In genomic region chr3:32658401-32658800, GRCm38 (mm10) we compare ENCODE assay signal across 17 mouse cellular contexts. TPM values are rescaled to one million over a fixed set of nuclear protein-coding genes. Genes with fewer than 3 reads are reported as not detected.
DNase-seq lines count a peak whose midpoint lies in the region; ATAC-seq and TF ChIP-seq lines count a peak whose summit lies in the region.
"Had no signal": no experiment of that assay in that cellular context is flagged by ENCODE, and none has a peak within 500 bp of the region (broad histone marks: within the 10 kb centered on the region; RNA-seq: fewer than 3 reads in every experiment).

No protein-coding gene starts in this region.

- H3K27ac ChIP-seq in gastrocnemius, adult 2 months: peak overlapping the region; percentile 64
- peak overlapping the region; percentile 13; the same call in 1 of the 2 replicates for H3K27ac ChIP-seq in lung, embryonic 14.5 days (ENCODE audit: low read depth)
- no peak overlapping the region for H3K27ac ChIP-seq in liver, embryonic 13.5 days
- no peak overlapping the region for H3K27ac ChIP-seq in stomach, embryonic 16.5 days (ENCODE audit: low read length)
- H3K27ac ChIP-seq: hindbrain, embryonic 13.5 days; limb, embryonic 12.5 days; neural tube, embryonic 15.5 days had no signal

- WGBS in lung, embryonic 14.5 days: 44% methylated on average over 7 of the region's 7 CpGs
- WGBS in lung, adult 2 months: 33% methylated on average over 7 of the region's 7 CpGs
- 33% methylated on average over 7 of the region's 7 CpGs for WGBS in liver, embryonic 13.5 days (ENCODE audit: insufficient replicate concordance)
- 60% methylated on average over 7 of the region's 7 CpGs for WGBS in stomach, embryonic 16.5 days

- no peaks in the 10 kb centered on the region for H3K27me3 ChIP-seq in lung, embryonic 14.5 days (ENCODE audit: insufficient read depth, low read length)
- no peaks in the 10 kb centered on the region for H3K27me3 ChIP-seq in liver, embryonic 13.5 days
- H3K27me3 ChIP-seq in stomach, embryonic 16.5 days (ENCODE audit: control insufficient read depth, insufficient read depth, low read length): no peaks in the 10 kb centered on the region
- H3K27me3 ChIP-seq: hindbrain, embryonic 13.5 days; limb, embryonic 12.5 days; megakaryocyte, embryonic 14.5 days; neural tube, embryonic 15.5 days had no signal

- no peak for TF ChIP-seq POLR2A in lung, adult 2 months (IDR thresholded peaks at IDR 0.05; ENCODE audit: borderline replicate concordance, extremely low read depth, low read depth, low read length)

- no peaks in the 10 kb centered on the region for H3K9me3 ChIP-seq in lung, embryonic 14.5 days (ENCODE audit: low read depth, low read length)
- H3K9me3 ChIP-seq in liver, embryonic 13.5 days (replicated peaks): no peaks in the 10 kb centered on the region
- no peaks in the 10 kb centered on the region for H3K9me3 ChIP-seq in stomach, embryonic 16.5 days (replicated peaks; ENCODE audit: control insufficient read depth, low read length)
- H3K9me3 ChIP-seq: hindbrain, embryonic 13.5 days; limb, embryonic 12.5 days; megakaryocyte, embryonic 14.5 days; neural tube, embryonic 15.5 days had no signal

- ATAC-seq in lung, embryonic 14.5 days (ENCODE audit: insufficient read depth): no peak
- no peak for ATAC-seq in liver, embryonic 13.5 days (ENCODE audit: low read depth)
- ATAC-seq in stomach, embryonic 16.5 days (ENCODE audit: insufficient read depth, low FRiP score): no peak
- ATAC-seq: forebrain, postnatal 0 days had no signal

- DNase-seq in gastrocnemius, adult 2 months: no peak
- DNase-seq in gastrocnemius, adult 8-10 months (ENCODE audit: low spot score in 2 of 2): no peak
- DNase-seq in lung, embryonic 14.5 days: no peak
- DNase-seq in lung, adult 2 months: no peak
- DNase-seq in liver, embryonic 13.5 days: no peak
- DNase-seq in kidney, postnatal 36 days: no peak
- no peak for DNase-seq in left cerebral cortex, postnatal 14 days (ENCODE audit: low spot score in 2 of 2)
- DNase-seq: cerebellum, postnatal 10 days; forebrain, postnatal 0 days; gastrocnemius, postnatal 25 days; kidney, adult 2 months; thymus, adult 2 months had no signal

- H3K4me3 ChIP-seq in gastrocnemius, adult 2 months: peak overlapping the region; percentile 57
- no peak overlapping the region for H3K4me3 ChIP-seq in lung, embryonic 14.5 days (ENCODE audit: low read depth, low read length)
- H3K4me3 ChIP-seq in lung, adult 2 months (replicated peaks; ENCODE audit: extremely low read depth, low read depth, low read length): no peak overlapping the region
- 0 out of 2 replicates have a peak overlapping the region, but pooled peaks have one; percentile 18 for H3K4me3 ChIP-seq in liver, embryonic 13.5 days (replicated peaks)
- no peak overlapping the region for H3K4me3 ChIP-seq in stomach, embryonic 16.5 days (replicated peaks; ENCODE audit: low read length)
- H3K4me3 ChIP-seq: hindbrain, embryonic 13.5 days; limb, embryonic 12.5 days; megakaryocyte, embryonic 14.5 days; neural tube, embryonic 15.5 days had no signal

- H3K36me3 ChIP-seq in lung, embryonic 14.5 days (ENCODE audit: insufficient read depth): no peaks in the 10 kb centered on the region
- H3K36me3 ChIP-seq in liver, embryonic 13.5 days: no peaks in the 10 kb centered on the region
- no peaks in the 10 kb centered on the region for H3K36me3 ChIP-seq in stomach, embryonic 16.5 days (ENCODE audit: control insufficient read depth, insufficient read depth, low read length)
- H3K36me3 ChIP-seq: hindbrain, embryonic 13.5 days; limb, embryonic 12.5 days; neural tube, embryonic 15.5 days had no signal

- intact Hi-C loops in gastrocnemius, adult 2 months (cut with DNase I): no loop called here
- intact Hi-C loops in left cerebral cortex, postnatal 14 days (cut with DNase I): no loop called here

- no peaks in the 10 kb centered on the region for H3K4me1 ChIP-seq in lung, embryonic 14.5 days (ENCODE audit: insufficient read depth)
- no peaks in the 10 kb centered on the region for H3K4me1 ChIP-seq in lung, adult 2 months (ENCODE audit: control insufficient read depth, insufficient read depth, low read length)
- peaks cover 14% of the 10 kb centered on the region for H3K4me1 ChIP-seq in liver, embryonic 13.5 days (replicated peaks)
- no peaks in the 10 kb centered on the region for H3K4me1 ChIP-seq in stomach, embryonic 16.5 days (ENCODE audit: control insufficient read depth, insufficient read depth, low read length)
- H3K4me1 ChIP-seq: limb, embryonic 12.5 days; neural tube, embryonic 15.5 days had no signal

- no peak for TF ChIP-seq CTCF in gastrocnemius, adult 2 months (IDR thresholded peaks at IDR 0.05)
- no peak for TF ChIP-seq CTCF in lung, embryonic 14.5 days (IDR thresholded peaks at IDR 0.05; ENCODE audit: low read depth)
- no peak for TF ChIP-seq CTCF in lung, adult 2 months (IDR thresholded peaks at IDR 0.05; ENCODE audit: insufficient read depth, low read length)

- H3K4me2 ChIP-seq in lung, embryonic 14.5 days: peak overlapping the region; percentile 42
- peak overlapping the region; percentile 45 for H3K4me2 ChIP-seq in liver, embryonic 13.5 days
- peak overlapping the region; percentile 25 for H3K4me2 ChIP-seq in stomach, embryonic 16.5 days (ENCODE audit: low read depth, low read length)
- H3K4me2 ChIP-seq: hindbrain, embryonic 13.5 days; limb, embryonic 12.5 days; neural tube, embryonic 15.5 days had no signal

- no peak overlapping the region for H3K9ac ChIP-seq in lung, embryonic 14.5 days
- H3K9ac ChIP-seq in liver, embryonic 13.5 days: no peak overlapping the region
- H3K9ac ChIP-seq in stomach, embryonic 16.5 days (ENCODE audit: low read length): no peak overlapping the region
- H3K9ac ChIP-seq: forebrain, postnatal 0 days; hindbrain, embryonic 13.5 days; limb, embryonic 12.5 days; neural tube, embryonic 15.5 days had no signal

RNA-seq across cellular contexts. Expression of gene Gnb4, which starts 42.0 kb away (rescaled TPM):
- 1 to 10 TPM; 4.3 to 7.2 TPM for total RNA-seq in gastrocnemius, adult 2 months (2021)
- total RNA-seq in gastrocnemius, adult 8-10 months (2022): 1 to 10 TPM; 3.1 to 5.4 (median 4.8) TPM
- polyA plus RNA-seq in lung, embryonic 14.5 days (2014; fragmentation: Nextera tagmentation; extraction: Ambion mirVana): 71.0 and 71.4 TPM in 2 replicates
- 34.9 and 52.8 TPM in 2 replicates for polyA plus RNA-seq in lung, adult 2 months (2012; rRNA removed)
- polyA plus RNA-seq in liver, embryonic 13.5 days (2015; fragmentation: Nextera tagmentation; extraction: Ambion mirVana): 10.7 and 12.2 TPM in 2 replicates
- 66.1 and 73.3 TPM in 2 replicates for polyA plus RNA-seq in stomach, embryonic 16.5 days (2015; fragmentation: Nextera tagmentation; extraction: Ambion mirVana)
- 10 to 100 TPM; 91.0 to 98.4 TPM for total RNA-seq in left cerebral cortex, postnatal 14 days (2021)

RNA-seq across cellular contexts. Expression of gene Actl6a, which starts 47.7 kb away (rescaled TPM):
- total RNA-seq in gastrocnemius, adult 2 months (2021): 10 to 100 TPM; 13.1 to 16.0 TPM
- total RNA-seq in gastrocnemius, adult 8-10 months (2022): 10 to 100 TPM; 11.0 to 19.6 (median 14.2) TPM
- polyA plus RNA-seq in lung, embryonic 14.5 days (2014; fragmentation: Nextera tagmentation; extraction: Ambion mirVana): 196 and 199 TPM in 2 replicates
- 13.6 and 18.9 TPM in 2 replicates for polyA plus RNA-seq in lung, adult 2 months (2012; rRNA removed)
- polyA plus RNA-seq in liver, embryonic 13.5 days (2015; fragmentation: Nextera tagmentation; extraction: Ambion mirVana): 113 and 127 TPM in 2 replicates
- polyA plus RNA-seq in stomach, embryonic 16.5 days (2015; fragmentation: Nextera tagmentation; extraction: Ambion mirVana): 120 TPM in 2 replicates
- total RNA-seq in left cerebral cortex, postnatal 14 days (2021): 10 to 100 TPM; 14.8 to 15.1 TPM

Comparison
In these comparisons a context has a peak if more than half of its experiments do, and no peak if none do; other contexts are left out.
1. H3K27ac ChIP-seq: peak in gastrocnemius, adult 2 months (single experiment) and lung, embryonic 14.5 days (single experiment); none in liver, embryonic 13.5 days (single experiment) and stomach, embryonic 16.5 days (single experiment).
2. H3K4me3 ChIP-seq: peak in gastrocnemius, adult 2 months (single experiment) and liver, embryonic 13.5 days (single experiment); none in lung, embryonic 14.5 days (single experiment), lung, adult 2 months (single experiment) and stomach, embryonic 16.5 days (single experiment).
3. Peak in every context shown above with its lines, with median percentiles within 50 percentile points of each other: H3K4me2 ChIP-seq.